Mouse (Mus musculus) gastrocnemius, adult 18-20 months (tissue): ENCODE results near the gene Vps33a. TPM values are rescaled to one million over a fixed set of nuclear protein-coding genes. Genes with fewer than 3 reads are reported as not detected.

Experiments used
- DNase-seq: peaks from one replicate; pipeline ENCODE4 v3.0.0; 2021; ENCODE audit warnings: low spot score
- long read RNA-seq, 2 experiments: library from polyadenylated mRNA; stranded (forward); transcript quantifications; one replicate each; pipeline ENCODE4 v2.0.0; 2021
- total RNA-seq, 2 experiments: library from RNA; stranded (reverse); gene quantifications; 2 replicates each; pipeline ENCODE4 v1.2.3; 2021

Gene Vps33a
- 10 to 100 TPM; 32.1 to 39.9 TPM for total RNA-seq
- long read RNA-seq, experiment 1, full-length matches to known transcripts = 126 of 138 reads
- long read RNA-seq, experiment 1, partial matches to known transcripts = 9 of 138 reads
- long read RNA-seq, experiment 1, other reads (novel, unspliced or antisense) = 3 of 138 reads
- long read RNA-seq, experiment 2, full-length matches to known transcripts = 85 of 108 reads
- long read RNA-seq, experiment 2, partial matches to known transcripts = 6 of 108 reads
- long read RNA-seq, experiment 2, other reads (novel, unspliced or antisense) = 17 of 108 reads

GRCm38 (mm10) chr5:123572357-123573186, at the start of gene Vps33a:
TSS of gene Vps33a (minus strand) at chr5:123573038.
- peak; percentile 98 for DNase-seq

- DNase-seq = no peak
Measured at GRCm38 (mm10) chr5:123622421-123622820, 49.6 kb upstream of the Vps33a start.

- DNase-seq = no peak
Measured at GRCm38 (mm10) chr5:123618558-123618957, 45.7 kb upstream of the Vps33a start.

GRCm38 (mm10) chr5:123614246-123614645, 41.4 kb upstream of the Vps33a start:
- DNase-seq = no peak

- DNase-seq = peak; percentile 78
Measured at GRCm38 (mm10) chr5:123609843-123610242, 37.0 kb upstream of the Vps33a start.

- no peak for DNase-seq
Measured at GRCm38 (mm10) chr5:123609416-123609815, 36.6 kb upstream of the Vps33a start.

- no peak for DNase-seq
Measured at GRCm38 (mm10) chr5:123607211-123607669, 34.4 kb upstream of the Vps33a start.

- no peak for DNase-seq
Measured at GRCm38 (mm10) chr5:123603496-123603895, 30.7 kb upstream of the Vps33a start.

- DNase-seq = no peak
Measured at GRCm38 (mm10) chr5:123602174-123602573, 29.3 kb upstream of the Vps33a start.

- DNase-seq = no peak
Measured at GRCm38 (mm10) chr5:123599319-123599718, 26.5 kb upstream of the Vps33a start.

- no peak for DNase-seq
Measured at GRCm38 (mm10) chr5:123593622-123594280, 20.9 kb upstream of the Vps33a start.

- DNase-seq = no peak
Measured at GRCm38 (mm10) chr5:123580043-123580442, 7.2 kb upstream of the Vps33a start.

- no peak for DNase-seq
Measured at GRCm38 (mm10) chr5:123576696-123577095, 3.9 kb upstream of the Vps33a start.

- no peak for DNase-seq
Measured at GRCm38 (mm10) chr5:123573362-123573761, 524 bp upstream of the Vps33a start.

GRCm38 (mm10) chr5:123561128-123561527, 11.7 kb downstream of the Vps33a start:
- DNase-seq = no peak

- no peak for DNase-seq
Measured at GRCm38 (mm10) chr5:123559588-123559987, 13.2 kb downstream of the Vps33a start.

GRCm38 (mm10) chr5:123556451-123556850, 16.4 kb downstream of the Vps33a start:
- peak; percentile 67 for DNase-seq

GRCm38 (mm10) chr5:123555693-123556092, 17.1 kb downstream of the Vps33a start:
- no peak for DNase-seq

GRCm38 (mm10) chr5:123533801-123534200, 39.0 kb downstream of the Vps33a start:
- no peak for DNase-seq

GRCm38 (mm10) chr5:123530056-123530455, 42.8 kb downstream of the Vps33a start:
- DNase-seq = no peak

GRCm38 (mm10) chr5:123528641-123529040, 44.2 kb downstream of the Vps33a start:
- no peak for DNase-seq

GRCm38 (mm10) chr5:123525916-123526495, 46.8 kb downstream of the Vps33a start:
- no peak for DNase-seq
